Mouse (Mus musculus) C2C12 (cell line): ENCODE data around the gene 1110017D15Rik.

Experiments
- CEBPB ChIP-seq: IDR thresholded peaks from one replicate; pipeline ENCODE4 v1.6.1; 2011; ENCODE audit warnings: low read depth, mild to moderate bottlenecking, control low read depth, moderate library complexity
- CTCF ChIP-seq: IDR thresholded peaks from one replicate; pipeline ENCODE4 v1.5.1; 2011; ENCODE audit not compliant: control insufficient read depth, insufficient read depth, insufficient read length
- MAX ChIP-seq: IDR thresholded peaks from one replicate; pipeline ENCODE4 v1.6.1; 2011; ENCODE audit warnings: mild to moderate bottlenecking, control low read depth
- MYOG ChIP-seq: IDR thresholded peaks from one replicate; pipeline ENCODE4 v1.6.1; 2011; ENCODE audit not compliant: control insufficient read depth, insufficient read length; ENCODE audit errors: extremely low read depth

- no peak for TF ChIP-seq CTCF
- TF ChIP-seq MYOG = no peak
- no peak for TF ChIP-seq CEBPB
- TF ChIP-seq MAX = peak; percentile 27
These were observed 14.1 kb downstream of the 1110017D15Rik start, which contains the start of gene AI464131 for GRCm38 (mm10) chr4:41502986-41503412.
